Mouse (Mus musculus): ENCODE data around the gene Atp1a2. TPM values are rescaled to one million over a fixed set of nuclear protein-coding genes. Genes with fewer than 3 reads are reported as not detected.

Gene Atp1a2
- total and polyA plus RNA-seq, 3 experiments = 0.07 to 0.23 (median 0.13) TPM

DNA sequence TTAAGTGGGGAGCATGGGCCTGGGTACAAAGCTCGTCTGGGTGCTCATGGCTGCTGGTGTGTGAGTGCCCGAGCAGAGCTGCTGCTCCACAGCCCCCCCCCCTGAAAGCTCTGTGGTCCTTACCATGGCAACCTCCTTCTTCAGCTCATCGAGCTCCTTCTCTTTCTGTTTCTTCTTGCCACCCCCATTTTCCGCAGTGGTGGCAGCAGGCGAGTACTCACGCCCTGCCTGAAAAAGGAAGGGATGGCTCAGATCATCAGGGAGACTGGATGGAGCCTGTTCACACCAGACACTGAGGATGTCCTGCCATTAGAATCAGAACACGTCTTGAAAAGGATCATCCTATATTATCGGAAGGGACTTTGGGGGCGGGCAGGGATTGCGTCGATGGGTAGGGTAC is 4.4 kb downstream of the Atp1a2 start:
- no peak overlapping the region for H3K4me2 ChIP-seq (ENCODE audit: insufficient read depth, low read depth, poor library complexity, severe bottlenecking)
- H3K9ac ChIP-seq (ENCODE audit: insufficient read depth, low read depth) = no peak overlapping the region
- H3K27me3 ChIP-seq (replicated peaks) = peaks cover 49% of the 10 kb centered on the region
- no peaks in the 10 kb centered on the region for H3K36me3 ChIP-seq (replicated peaks in 1 of 2; ENCODE audit: control insufficient read depth in 1 of 2, insufficient read depth in 1 of 2, low read length in 1 of 2)
- no peaks in the 10 kb centered on the region for H3K79me2 ChIP-seq (replicated peaks; ENCODE audit: control insufficient read depth, extremely low read depth, insufficient read depth, poor library complexity, severe bottlenecking)
- TF ChIP-seq RAD21 (IDR thresholded peaks at IDR 0.05; ENCODE audit: low read depth, low read length) = no peak
- TF ChIP-seq RCOR1 (conservative IDR thresholded peaks at IDR 0.05; ENCODE audit: low read depth, low read length) = no peak
- TF ChIP-seq USF1 (IDR thresholded peaks at IDR 0.05; ENCODE audit: low read depth, low read length) = no peak
- TF ChIP-seq USF2 (conservative IDR thresholded peaks at IDR 0.05; ENCODE audit: low read depth, low read length) = no peak
- H3K27ac ChIP-seq (ENCODE audit: insufficient read depth, low read depth) = no peak overlapping the region
- in situ Hi-C loops (cut with MboI; ENCODE audit: low pct_ligation_motif_present, low pct_unique_long_range_greater_than_20kb, low sequenced_read_pairs) = no loop called here
- H3K9me3 ChIP-seq (replicated peaks; ENCODE audit: low read length) = no peaks in the 10 kb centered on the region
- H3K4me3 ChIP-seq (replicated peaks in 1 of 3; ENCODE audit: low read depth in 2 of 3, low read length in 2 of 3, poor library complexity in 1 of 3) = no peak overlapping the region
- peaks cover 8 to 11% of the 10 kb centered on the region in 2 experiments for H3K4me1 ChIP-seq (ENCODE audit: control insufficient read depth in 1 of 2, insufficient read depth in 2 of 2)
- dilution Hi-C loops (cut with MboI; ENCODE audit: extremely low pct_ligation_motif_present, extremely low pct_unique_long_range_greater_than_20kb, low sequenced_read_pairs) = no loop called here
- DNase-seq (ENCODE audit: extremely low read depth) = no peak

DNA sequence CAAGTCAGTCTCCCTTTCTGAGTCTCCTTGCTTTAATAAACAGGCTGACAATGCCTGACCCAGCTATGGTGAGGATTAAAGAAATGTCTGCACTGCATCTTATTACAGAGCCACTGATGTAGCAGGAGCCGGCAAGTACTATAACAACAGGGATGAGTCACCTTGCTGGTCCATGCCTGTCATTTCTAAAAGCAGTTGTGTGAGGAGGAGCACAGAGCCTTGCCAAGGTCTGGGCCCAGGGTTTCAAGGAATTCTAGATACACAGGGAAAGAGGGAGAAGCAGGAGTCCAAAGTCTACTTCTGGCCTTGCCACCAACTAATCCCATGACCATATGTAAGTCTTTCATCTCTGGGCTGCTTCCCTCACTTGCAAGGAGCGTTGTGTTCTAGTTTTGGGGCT is 5.0 kb downstream of the Atp1a2 start:
- no peak overlapping the region for H3K9ac ChIP-seq (ENCODE audit: insufficient read depth, low read depth)
- peaks cover 8 to 11% of the 10 kb centered on the region in 2 experiments for H3K4me1 ChIP-seq (ENCODE audit: control insufficient read depth in 1 of 2, insufficient read depth in 2 of 2)
- DNase-seq (ENCODE audit: extremely low read depth) = no peak
- H3K4me3 ChIP-seq (replicated peaks in 1 of 3; ENCODE audit: low read depth in 2 of 3, low read length in 2 of 3, poor library complexity in 1 of 3) = no peak overlapping the region
- no peaks in the 10 kb centered on the region for H3K36me3 ChIP-seq (replicated peaks in 1 of 2; ENCODE audit: control insufficient read depth in 1 of 2, insufficient read depth in 1 of 2, low read length in 1 of 2)
- no peak for TF ChIP-seq GABPA (IDR thresholded peaks at IDR 0.05; ENCODE audit: insufficient replicate concordance, low read depth, low read length)
- no peak for TF ChIP-seq HCFC1 (IDR thresholded peaks at IDR 0.05; ENCODE audit: low read depth, low read length)
- no peak for TF ChIP-seq RAD21 (IDR thresholded peaks at IDR 0.05; ENCODE audit: low read depth, low read length)
- no peak for TF ChIP-seq RCOR1 (conservative IDR thresholded peaks at IDR 0.05; ENCODE audit: low read depth, low read length)
- TF ChIP-seq EP300 (IDR thresholded peaks at IDR 0.05; ENCODE audit: low read length) = no peak
- no peak for TF ChIP-seq CTCF (conservative IDR thresholded peaks at IDR 0.05 in 1 of 2, IDR thresholded peaks at IDR 0.05 in 1 of 2; ENCODE audit: low read depth in 2 of 2, low read length in 2 of 2)
- TF ChIP-seq MYC (IDR thresholded peaks at IDR 0.05; ENCODE audit: low read depth, low read length) = no peak
- TF ChIP-seq ZMIZ1 (IDR thresholded peaks at IDR 0.05; ENCODE audit: low read depth, low read length) = no peak
- H3K4me2 ChIP-seq (ENCODE audit: insufficient read depth, low read depth, poor library complexity, severe bottlenecking) = no peak overlapping the region
- in situ Hi-C loops (cut with MboI; ENCODE audit: low pct_ligation_motif_present, low pct_unique_long_range_greater_than_20kb, low sequenced_read_pairs) (no loop called here), dilution Hi-C loops (cut with MboI; ENCODE audit: extremely low pct_ligation_motif_present, extremely low pct_unique_long_range_greater_than_20kb, low sequenced_read_pairs) (no loop called here)
- H3K9me3 ChIP-seq (replicated peaks; ENCODE audit: low read length) = no peaks in the 10 kb centered on the region
- H3K27ac ChIP-seq (ENCODE audit: insufficient read depth, low read depth) = no peak overlapping the region
- peaks cover 45% of the 10 kb centered on the region for H3K27me3 ChIP-seq (replicated peaks)
- no peaks in the 10 kb centered on the region for H3K79me2 ChIP-seq (replicated peaks; ENCODE audit: control insufficient read depth, extremely low read depth, insufficient read depth, poor library complexity, severe bottlenecking)

DNA sequence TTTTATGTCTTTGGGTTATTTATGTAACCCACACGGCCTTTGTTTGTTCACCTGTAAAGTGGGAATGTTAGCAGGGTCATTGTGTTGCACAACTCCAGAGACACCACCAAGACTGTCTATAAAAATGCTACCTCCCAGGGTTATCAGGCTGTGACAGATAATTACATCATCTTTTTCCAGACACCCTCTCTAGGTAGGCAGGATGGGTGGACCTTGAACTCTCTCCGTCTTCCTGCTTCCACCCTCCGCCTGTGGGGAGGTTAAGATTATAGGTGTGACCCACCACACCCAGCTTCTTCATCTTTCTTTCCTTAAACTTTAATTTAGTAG is 8.3 kb downstream of the Atp1a2 start:
- in situ Hi-C loops (cut with MboI; ENCODE audit: low pct_ligation_motif_present, low pct_unique_long_range_greater_than_20kb, low sequenced_read_pairs) (no loop called here), dilution Hi-C loops (cut with MboI; ENCODE audit: extremely low pct_ligation_motif_present, extremely low pct_unique_long_range_greater_than_20kb, low sequenced_read_pairs) (no loop called here)
- TF ChIP-seq JUND (conservative IDR thresholded peaks at IDR 0.05; ENCODE audit: low read depth, low read length) (no peak), POLR2AphosphoS2 (IDR thresholded peaks at IDR 0.05; ENCODE audit: low read depth, low read length) (no peak), ZNF384 (IDR thresholded peaks at IDR 0.05; ENCODE audit: low read depth, low read length) (no peak), NRF1 (IDR thresholded peaks at IDR 0.05; ENCODE audit: low read depth, low read length) (no peak), RCOR1 (conservative IDR thresholded peaks at IDR 0.05; ENCODE audit: low read depth, low read length) (no peak), NELFE (IDR thresholded peaks at IDR 0.05; ENCODE audit: low read depth, low read length) (no peak), ELF1 (IDR thresholded peaks at IDR 0.05; ENCODE audit: low read depth, low read length) (no peak), IRF4 (IDR thresholded peaks at IDR 0.05; ENCODE audit: low read depth, low read length) (no peak), USF2 (conservative IDR thresholded peaks at IDR 0.05; ENCODE audit: low read depth, low read length) (no peak), JUN (IDR thresholded peaks at IDR 0.05; ENCODE audit: insufficient read depth, low read depth, low read length) (no peak)
- Histone ChIP-seq H3K9ac (ENCODE audit: insufficient read depth, low read depth) (no peak overlapping the region), H3K4me1 (ENCODE audit: control insufficient read depth in 1 of 2, insufficient read depth in 2 of 2) (peaks cover 8 to 13% of the 10 kb centered on the region in 2 experiments), H3K36me3 (replicated peaks in 1 of 2; ENCODE audit: control insufficient read depth in 1 of 2, insufficient read depth in 1 of 2, low read length in 1 of 2) (no peaks in the 10 kb centered on the region), H3K9me3 (replicated peaks; ENCODE audit: low read length) (no peaks in the 10 kb centered on the region), H3K4me3 (replicated peaks in 1 of 3; ENCODE audit: low read depth in 2 of 3, low read length in 2 of 3, poor library complexity in 1 of 3) (no peak overlapping the region), H3K79me2 (replicated peaks; ENCODE audit: control insufficient read depth, extremely low read depth, insufficient read depth, poor library complexity, severe bottlenecking) (no peaks in the 10 kb centered on the region), H3K27ac (ENCODE audit: insufficient read depth, low read depth) (no peak overlapping the region), H3K27me3 (replicated peaks) (peaks cover 25% of the 10 kb centered on the region), H3K4me2 (ENCODE audit: insufficient read depth, low read depth, poor library complexity, severe bottlenecking) (no peak overlapping the region)
- DNase-seq (ENCODE audit: extremely low read depth) = no peak

All from CH12.LX (cell line).